Mouse (Mus musculus): Measurements from ENCODE around the gene Sntb2. TPM values are rescaled to one million over a fixed set of nuclear protein-coding genes. Genes with fewer than 3 reads are reported as not detected.
"Not testable (repeated sequence)": the region's sequence is repeated elsewhere in the genome, so short reads cannot be mapped to it uniquely, and the experiment has no call there.

The Sntb2 gene
- polyA plus RNA-seq, 2 experiments from 2014 or later, result 3.1 to 6.1 TPM

DNA sequence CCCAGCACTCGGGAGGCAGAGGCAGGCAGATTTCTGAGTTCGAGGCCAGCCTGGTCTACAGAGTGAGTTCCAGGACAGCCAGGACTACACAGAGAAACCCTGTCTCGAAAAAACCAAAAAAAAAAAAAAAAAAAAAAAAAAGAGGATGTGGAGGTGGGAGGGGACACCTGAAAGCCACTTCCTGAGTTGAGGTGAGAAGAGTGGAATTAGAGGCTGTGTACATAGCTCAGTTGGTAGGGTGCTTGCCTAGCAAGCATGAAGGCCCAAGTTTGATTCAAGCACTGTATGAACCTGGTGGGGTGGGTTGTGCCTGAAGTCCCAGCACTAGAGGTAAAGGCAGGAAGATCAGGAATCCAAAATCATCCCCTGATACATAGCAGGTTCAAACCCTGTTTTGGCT is 38.0 kb downstream of the Sntb2 start:
- ATAC-seq, result peak; percentile 90

DNA sequence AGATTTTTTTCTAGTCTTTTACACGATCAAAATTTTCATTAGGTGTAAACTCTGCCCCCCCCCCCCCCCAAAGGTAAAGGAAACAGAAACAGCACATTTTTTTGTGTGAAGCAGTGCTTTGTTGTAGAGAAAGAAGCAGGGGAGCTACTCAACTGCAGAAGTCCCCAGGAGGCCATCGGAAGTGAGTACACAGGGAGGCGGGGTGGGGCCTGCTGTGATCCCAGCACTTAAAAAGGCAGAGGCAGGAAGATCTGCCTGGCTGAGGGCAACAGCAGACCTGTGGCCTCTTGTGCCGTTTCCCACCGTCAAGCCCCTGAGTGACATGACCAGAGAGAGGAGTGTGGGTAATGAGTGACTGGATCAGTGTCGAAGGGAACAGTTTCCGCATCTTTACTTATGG is 39.2 kb downstream of the Sntb2 start:
- ATAC-seq, result peak; percentile 25

DNA sequence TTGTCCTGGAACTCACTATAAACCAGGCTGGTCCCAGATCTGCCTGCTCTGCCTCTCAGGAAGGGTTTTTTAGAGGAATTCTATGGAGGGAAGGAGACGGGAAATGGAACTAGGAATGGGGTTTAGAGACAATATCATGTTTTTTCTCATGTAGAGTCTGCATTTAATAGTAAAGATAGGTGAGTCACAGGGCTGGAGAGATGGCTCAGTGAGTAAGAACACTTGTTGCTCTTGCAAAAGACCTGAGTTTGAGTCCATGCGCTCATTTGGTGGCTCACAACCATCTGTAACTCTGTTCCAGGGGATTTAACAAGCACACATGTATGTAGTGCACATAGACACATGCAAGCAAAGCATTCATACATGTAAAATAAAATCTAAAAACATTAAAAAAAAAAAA is 40.2 kb downstream of the Sntb2 start:
- ATAC-seq, result no peak

DNA sequence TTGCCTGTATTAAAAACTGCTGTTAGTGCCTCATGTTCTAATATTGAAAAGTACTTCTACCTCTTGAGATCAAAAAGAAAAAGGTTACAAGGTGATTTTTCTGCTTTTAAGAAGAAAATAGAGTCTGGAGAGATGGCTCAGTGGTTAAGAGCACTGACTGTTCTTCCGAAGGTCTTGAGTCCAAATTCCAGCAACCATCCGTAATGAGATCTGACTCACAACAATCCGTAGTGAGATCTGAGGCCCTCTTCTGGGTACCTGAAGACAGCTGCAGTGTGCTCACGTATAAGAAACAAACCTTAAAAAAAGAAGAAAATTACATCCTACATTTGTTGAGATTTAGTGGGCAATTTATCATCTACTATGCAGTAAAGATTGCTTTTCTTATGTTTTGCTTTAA is 40.9 kb downstream of the Sntb2 start:
- no peak for ATAC-seq

DNA sequence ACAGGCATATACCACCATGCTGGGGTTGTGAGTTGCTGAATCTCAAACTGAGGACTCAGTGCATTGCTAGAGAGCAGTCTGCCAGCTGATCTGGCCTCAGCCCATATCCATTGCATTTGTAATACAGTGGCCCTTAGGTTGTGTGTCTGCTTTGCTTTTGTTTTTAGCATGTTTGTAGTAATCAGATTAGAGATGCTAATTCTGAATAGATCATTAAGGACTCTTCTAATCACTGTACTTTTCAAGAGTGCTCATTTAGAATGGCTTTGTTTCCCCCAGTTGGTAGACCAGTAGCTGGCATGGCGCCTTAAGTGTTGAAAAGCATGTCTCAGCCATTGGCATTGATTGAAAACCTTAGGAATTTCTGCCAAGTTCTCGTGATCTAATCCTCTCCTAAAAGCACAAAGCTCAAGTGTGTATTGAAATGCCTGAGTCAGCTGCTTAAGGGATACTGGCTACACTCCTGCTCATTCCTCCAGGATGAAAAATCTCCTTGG is 43.3 kb downstream of the Sntb2 start:
- ATAC-seq, result no peak

DNA sequence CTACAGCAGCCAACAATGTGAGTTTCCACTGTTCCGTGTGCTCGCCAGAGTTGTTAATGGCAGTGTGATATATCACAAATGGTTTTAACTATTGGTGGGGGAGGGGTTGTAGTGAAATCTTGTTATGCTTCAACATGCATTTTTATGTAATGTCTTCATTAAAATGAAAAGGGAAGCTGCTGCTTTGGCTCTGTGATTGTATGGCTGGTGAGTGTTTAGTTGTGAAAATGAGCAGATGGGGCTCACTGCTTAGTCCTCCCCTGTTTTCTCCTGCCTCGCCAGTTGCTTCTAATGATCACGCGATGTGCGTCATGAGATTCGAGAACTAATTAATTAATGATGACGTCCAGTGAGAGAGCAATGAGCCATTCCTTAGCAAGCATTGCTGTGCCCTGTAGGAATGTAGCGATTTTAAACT is 49.9 kb downstream of the Sntb2 start:
- ATAC-seq, result no peak

DNA sequence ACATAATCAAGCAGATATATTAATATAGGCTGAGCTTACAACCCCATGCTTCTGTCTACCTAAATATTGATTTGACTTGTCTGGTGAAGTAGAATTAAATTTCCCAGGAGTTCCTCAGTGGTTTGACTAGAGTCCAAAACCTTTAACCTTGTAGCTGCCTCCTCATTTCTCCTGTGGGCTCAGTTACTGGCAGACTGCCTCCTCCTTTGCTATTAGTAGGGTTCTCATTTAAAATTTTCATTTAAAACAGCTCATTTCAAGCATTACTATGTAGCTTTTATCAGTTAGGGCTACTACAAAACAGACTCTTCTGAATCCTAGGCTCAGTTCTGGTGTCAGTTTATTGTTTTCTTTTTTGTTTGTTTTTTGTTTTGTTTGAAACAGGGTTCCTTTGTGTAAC is 50.4 kb downstream of the Sntb2 start:
- ATAC-seq, result no peak

DNA sequence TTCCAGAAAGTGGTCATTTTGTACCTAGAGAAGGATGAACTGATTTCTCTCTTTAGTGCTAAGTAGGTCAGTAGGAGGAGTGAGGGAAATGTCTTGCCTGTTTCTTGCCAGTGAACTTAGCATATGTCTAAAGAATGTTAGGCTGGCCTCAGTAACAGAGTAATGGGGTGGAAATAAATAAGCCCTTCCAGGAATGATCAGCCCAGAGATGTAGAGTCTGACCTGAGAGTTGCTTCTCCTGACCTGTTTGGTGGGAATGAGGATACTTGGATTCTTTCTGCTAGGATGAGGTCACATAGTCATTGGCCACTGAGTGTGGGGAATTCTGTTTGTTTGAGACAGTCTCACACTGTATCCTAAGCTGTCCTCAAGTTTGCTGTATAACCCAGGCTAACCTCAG is 52.0 kb downstream of the Sntb2 start:
- ATAC-seq, result no peak

DNA sequence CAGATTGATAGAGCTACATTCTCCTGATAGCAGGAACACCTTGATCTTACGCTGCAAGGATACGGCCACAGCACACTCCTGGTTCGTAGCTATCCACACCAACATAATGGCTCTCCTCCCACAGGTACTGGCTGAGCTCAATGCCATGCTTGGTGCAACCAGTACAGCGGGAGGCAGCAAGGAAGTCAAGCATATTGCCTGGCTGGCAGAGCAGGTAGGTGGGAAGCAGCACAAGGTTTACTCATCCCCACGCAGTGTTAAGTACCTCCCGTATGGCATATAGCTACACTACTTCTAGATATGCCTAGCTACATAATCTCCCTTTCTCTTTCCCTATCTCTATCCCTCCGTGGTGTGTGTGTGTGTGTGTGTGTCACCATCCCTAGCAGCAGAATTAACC is 55.8 kb downstream of the Sntb2 start:
- no peak for ATAC-seq

DNA sequence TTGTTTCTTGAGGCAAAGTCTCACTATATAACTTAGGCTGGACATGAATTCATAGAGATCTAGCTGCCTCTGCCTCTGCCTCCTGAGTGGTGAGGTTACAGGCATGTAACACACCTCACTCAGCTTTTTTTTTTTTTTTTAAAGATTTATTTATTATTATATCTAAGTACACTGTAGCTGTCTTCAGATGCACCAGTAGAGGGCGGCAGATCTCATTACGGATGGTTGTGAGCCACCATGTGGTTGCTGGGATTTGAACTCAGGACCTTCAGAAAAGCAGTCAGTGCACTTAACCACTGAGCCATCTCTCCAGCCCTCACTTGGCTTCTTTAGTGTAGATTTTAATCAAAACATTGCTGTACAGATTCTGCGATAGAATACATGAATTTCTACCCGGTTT is 60.8 kb downstream of the Sntb2 start:
- not testable (repeated sequence) for ATAC-seq

DNA sequence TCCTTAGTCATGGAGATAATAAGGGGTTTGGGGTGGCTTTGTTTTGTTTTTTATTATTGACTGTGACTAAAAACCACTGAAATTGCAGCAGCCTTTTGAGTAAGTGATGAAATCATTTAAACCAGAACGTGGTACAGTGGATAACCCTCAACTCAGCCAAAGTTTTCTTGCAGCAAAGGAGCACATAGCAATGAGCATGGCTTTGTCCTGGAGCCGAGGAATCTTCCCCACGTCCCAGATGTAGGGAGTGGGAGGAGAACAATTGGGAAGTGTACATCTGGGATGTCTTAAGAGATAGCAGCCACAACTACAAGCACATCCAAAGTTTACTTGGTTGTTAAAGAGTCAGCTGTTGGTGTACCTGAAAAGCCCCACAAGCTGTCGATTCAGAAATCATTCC is 61.9 kb downstream of the Sntb2 start:
- no peak for ATAC-seq

DNA sequence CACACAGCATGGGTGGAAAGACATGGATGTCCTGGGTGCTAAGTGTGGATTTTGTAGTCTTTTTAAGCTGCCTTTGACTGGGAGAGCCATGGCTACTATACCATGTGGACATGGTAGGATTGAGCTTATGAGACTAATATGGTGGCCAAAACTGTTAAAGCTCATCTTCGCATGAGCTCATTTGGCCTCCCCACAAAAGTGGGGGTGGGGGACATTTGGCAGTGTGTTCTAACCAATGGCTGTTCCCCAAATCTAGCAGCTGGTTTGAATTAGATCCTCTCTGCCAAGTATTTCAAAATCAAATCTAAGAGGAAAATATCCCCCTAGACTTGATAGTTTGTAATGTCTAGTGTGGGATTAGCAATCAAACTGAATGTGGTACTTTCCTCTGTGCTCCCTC is 63.5 kb downstream of the Sntb2 start:
- ATAC-seq, result no peak

DNA sequence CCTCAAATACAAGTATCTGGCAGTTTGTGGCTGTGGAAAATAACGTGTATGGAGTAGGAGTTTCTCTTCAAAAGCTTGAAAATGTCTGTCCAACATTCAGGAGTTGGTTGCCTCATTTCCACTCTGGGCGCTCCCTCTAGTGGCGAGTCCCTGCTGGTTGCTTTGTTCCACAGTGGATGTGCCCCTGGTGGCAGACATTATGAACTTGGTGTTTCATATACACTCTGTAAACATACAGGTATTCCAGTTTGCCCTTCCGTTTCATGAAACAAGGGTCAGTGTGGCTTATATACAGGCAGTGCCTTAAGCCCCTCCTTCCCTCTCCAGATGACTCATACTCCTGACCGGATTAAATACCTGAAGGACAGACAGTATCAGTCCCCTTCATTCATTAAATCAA is 67.0 kb downstream of the Sntb2 start:
- peak; percentile 98 for ATAC-seq

DNA sequence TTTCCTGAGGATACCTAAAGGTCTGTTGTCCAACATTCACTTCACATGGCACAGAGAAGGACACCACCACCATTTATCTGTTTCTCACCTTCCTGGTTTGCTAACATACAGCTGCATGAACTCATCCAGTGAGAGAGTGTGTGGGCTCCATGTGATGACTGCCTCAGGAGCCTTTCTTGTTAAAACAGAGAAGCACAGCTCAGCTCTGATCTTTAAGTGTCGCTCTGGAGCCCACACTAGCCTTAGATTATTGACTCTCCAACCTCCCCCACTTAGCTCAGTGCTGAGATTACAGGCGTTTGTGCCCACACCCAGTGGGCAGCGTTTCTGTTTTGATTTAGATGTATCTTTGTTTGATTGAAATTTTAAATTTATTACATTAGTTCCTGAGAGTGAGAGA is 72.2 kb downstream of the Sntb2 start:
- no peak for ATAC-seq

DNA sequence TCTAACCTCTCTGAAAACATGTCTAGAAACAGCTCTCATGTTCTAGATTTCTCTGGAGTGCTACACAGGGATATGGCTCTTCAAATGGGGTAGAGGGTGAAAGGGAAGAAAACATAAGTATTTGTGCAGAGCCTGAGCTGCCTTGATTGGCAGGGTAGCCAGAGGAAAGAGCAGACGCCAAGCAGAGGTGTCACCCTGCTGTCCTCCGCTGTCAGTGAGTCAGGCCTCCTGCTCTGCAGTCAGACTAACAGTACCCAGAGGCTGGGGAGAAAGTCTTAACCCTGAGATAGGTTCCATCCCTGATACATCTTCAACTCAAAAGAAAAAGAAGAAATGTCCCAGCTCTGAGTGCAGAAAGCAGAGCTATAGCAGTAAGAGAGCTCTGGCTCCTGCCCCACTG is 77.1 kb downstream of the Sntb2 start:
- no peak for ATAC-seq

DNA sequence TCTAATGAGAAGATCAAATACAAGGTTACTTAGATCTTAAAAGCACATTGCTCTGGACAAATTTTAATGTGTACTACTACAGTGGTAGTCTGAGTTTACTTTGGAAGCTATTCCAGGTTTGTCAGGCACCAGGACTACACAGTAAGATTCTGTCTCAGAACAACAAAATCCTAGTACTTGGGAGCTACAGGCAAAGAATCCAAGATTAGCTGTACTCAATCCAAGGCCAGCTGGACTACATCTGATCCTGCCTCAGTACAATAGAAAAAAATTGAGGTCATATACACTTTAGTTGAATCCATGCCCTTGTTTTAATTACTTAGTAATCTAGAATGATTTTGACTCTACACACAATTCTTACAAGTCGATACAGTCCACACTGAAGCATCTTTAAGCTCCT is 79.4 kb downstream of the Sntb2 start:
- ATAC-seq, result no peak

DNA sequence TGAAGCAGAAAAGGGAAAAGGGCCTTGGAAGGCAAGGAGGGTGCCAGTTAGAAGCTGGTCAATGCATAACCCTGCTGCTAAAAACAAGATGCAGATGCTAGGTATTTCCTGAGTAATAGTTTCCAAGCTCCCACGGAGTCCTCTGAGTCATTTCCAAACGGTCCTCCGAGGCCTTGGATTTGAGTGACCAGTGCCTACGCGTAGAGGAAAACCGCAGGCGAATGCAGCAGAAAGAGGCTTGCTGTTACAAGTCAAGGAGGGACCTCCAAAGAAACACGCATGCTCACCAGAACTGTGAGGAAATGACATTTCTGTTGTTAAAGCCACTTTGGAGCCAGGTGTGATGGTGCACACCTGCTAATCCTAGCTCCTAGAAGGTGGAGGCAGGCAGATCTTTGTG is 87.9 kb downstream of the Sntb2 start:
- ATAC-seq, result no peak

DNA sequence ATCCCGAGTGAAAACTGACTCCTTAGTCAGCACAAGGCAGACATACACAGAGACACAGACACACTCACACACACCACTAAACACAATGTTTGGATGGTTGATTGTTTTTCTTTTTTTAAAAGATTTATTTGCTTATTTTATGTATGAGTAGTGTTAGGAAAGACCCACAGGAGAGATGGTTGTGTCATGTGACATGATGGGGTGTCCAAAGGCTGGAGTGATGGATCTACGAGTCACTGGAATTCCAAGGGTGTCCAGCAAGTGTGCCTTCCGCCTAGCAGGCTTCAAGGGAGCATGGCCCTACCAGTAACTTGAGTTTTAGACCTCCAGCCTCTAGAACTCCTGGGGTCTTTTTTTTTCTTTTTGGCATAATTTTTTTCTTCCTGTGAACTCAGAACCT is 93.8 kb downstream of the Sntb2 start:
- no peak for ATAC-seq

DNA sequence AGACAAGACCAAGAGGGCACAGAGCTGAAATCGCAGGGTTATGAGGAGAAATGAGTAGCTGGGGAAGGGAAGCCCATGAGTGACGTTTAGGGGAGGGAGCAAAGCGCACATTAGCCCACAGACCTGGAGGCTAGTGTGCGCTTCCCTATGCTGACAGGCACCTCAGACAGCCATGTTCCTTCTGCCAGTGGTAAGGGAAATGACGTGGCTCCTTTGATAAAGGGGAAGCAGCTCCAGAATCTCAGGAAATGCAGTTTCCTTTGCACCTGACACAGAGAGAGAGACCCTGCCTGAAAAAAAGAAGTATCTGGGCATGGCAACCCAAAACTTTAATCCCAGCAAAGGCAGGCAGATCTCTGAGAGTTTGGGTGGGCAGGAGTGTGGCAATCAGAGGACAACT is 94.5 kb downstream of the Sntb2 start:
- ATAC-seq, result no peak

DNA sequence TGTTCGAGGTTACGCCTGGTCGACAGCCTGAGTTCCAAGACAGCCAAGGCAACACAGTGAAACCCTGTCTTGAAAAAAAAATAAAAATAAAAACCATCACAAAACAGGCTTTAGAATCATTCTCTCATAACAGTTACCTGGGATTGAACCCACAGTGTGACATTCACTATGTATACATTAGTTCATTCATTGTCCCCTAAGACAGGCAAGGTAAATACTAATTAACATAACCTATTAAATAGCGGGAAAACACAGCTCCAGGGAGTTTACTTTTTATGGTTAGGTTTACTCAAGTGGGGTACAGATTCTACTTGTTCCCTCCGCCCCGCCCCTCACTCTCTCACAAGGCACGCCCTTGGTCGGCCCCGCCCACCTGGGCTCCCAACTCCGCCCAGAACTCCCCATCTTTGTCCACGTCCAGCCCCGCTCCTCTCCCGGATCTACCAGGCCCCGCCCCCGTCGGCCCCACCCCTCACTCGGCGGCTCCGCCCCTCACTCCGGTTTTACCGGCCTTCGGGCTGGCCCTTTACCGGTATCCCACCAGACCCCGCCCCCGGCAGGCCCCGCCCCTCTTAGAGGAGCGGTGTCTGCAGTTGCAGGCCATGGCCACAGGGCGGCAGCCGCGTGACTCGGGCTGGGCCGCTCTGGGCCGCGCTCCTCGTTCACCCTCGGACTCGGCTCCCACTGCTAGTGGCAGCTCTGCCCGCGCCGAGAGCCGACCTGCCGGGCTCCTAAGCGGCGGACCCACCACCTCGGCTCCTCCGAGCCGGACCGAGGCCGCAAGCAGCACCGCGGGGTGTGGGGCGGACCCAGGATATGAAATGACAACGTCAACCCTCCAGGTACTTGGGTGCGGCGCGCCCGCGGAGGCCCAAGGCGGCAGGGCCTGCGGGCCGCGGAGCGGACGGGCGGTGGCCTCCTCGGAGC is 95.4 kb downstream of the Sntb2 start, which contains the start of gene Vps4a:
Gene Vps4a, plus strand, starts transcription at position 573 of the 927 bp plus-strand sequence.
- peak; percentile 82 for ATAC-seq

DNA sequence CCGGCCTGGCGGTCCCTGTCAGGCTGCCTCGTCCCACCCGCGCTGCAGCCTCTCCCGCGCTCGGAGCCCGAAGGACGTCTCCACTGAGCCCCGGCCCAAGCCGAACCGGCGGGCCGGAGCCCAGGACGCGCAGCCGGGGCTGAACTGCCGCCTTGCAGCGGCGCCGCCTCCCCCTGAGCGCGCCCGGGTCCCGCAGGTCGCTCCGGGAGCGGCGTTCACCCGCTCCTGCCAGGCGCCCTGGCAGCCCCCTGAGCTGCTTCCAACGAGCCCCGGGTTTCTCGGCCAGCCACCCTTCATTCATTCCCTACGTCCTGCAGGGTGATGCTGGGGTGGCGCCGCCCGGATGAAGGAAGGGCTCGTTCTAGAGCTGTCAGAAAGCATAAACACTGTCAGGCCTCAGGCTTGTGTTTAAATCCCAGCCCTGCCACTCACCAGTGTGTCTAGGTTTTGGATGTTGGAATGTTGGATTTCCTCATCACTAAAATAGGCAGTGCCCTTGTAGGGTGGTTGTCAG is 96.1 kb downstream of the Sntb2 start:
- peak; percentile 20 for ATAC-seq

DNA sequence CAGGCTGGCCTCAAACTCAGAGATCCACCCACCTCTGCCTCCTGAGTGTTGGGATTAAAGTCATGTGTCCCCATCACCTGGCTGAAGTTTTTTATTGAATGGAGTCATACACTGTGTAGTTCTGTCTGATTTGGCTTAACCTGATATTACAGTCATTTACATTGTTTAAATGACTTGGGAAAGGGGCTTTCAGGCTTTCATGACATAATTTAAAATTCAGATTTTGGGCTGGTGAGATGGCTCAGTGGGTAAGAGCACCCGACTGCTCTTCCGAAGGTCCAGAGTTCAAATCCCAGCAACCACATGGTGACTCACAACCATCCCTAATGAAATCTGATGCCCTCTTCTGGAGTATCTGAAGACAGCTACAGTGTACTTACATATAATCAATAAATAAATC is 98.1 kb downstream of the Sntb2 start:
- not testable (repeated sequence) for ATAC-seq

DNA sequence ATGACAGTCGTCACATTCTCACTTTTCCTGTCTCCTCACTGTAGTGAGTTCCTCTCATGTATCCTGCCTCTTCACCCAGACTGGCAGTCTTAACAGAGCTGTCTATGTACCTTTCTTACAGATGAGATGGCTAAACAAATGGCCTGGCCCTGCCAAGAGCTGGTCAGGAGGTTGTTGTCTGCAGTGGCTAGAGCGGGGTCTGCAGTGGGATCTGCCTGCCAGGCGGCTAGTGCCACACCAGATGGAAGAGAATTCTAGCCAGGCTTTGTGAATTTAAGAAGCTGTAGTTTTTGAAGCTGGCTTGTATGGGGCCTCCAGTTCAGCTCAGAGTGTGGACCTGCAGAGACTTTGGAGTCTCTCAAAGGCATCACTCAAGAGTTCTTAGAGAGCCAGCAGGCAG is 100.1 kb downstream of the Sntb2 start:
- ATAC-seq, result no peak

DNA sequence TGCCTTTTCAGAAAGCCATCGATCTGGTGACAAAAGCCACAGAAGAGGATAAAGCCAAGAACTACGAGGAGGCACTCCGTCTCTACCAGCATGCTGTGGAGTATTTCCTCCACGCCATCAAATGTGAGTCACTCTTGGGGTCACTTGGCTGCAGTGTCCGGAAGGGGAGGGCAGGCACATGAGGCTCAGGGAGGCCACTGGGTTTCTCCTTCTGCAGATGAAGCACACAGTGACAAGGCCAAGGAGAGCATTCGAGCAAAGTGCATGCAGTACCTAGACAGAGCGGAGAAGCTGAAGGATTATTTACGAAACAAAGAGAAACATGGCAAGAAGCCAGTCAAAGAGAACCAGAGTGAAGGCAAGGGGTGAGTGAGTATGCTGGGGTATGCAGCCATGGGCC is 101.1 kb downstream of the Sntb2 start:
- ATAC-seq, result no peak
